Mouse (Mus musculus) intestine, embryonic 15.5 days (tissue): ENCODE data around the gene Sytl1. TPM values are rescaled to one million over a fixed set of nuclear protein-coding genes. Genes with fewer than 3 reads are reported as not detected.

Experiments
- polyA plus RNA-seq: library from polyadenylated mRNA; unstranded; fragments of >200 nt; fragmentation: Nextera tagmentation; extraction: Ambion mirVana; gene quantifications from 2 replicates; pipeline ENCODE4 v1.2.1, GENCODE M21; 2015

The Sytl1 gene
- polyA plus RNA-seq, 1 experiment from 2014 or later, result 2.7 TPM

Other genes starting within 250 kb of the Sytl1 start
- 92.5 and 115 TPM in 2 replicates for gene Wasf2, start 132.6 kb downstream of the Sytl1 start, polyA plus RNA-seq
- gene Cd164l2, start 51.0 kb downstream of the Sytl1 start, polyA plus RNA-seq, result 2.7 and 2.8 TPM in 2 replicates
- 0.06 and 0.14 TPM in 2 replicates for gene Gpr3, start 50.6 kb downstream of the Sytl1 start, polyA plus RNA-seq
- 3.0 and 3.2 TPM in 2 replicates for gene Map3k6, start 22.3 kb downstream of the Sytl1 start, polyA plus RNA-seq
- gene Tmem222, start 14.7 kb upstream of the Sytl1 start, polyA plus RNA-seq, result 68.7 and 72.2 TPM in 2 replicates
- gene Wdtc1, start 90.4 kb upstream of the Sytl1 start, polyA plus RNA-seq, result 13.9 and 17.0 TPM in 2 replicates
- 8.5 and 9.3 TPM in 2 replicates for gene Slc9a1, start 106.6 kb upstream of the Sytl1 start, polyA plus RNA-seq
- gene Tent5b, start 217.0 kb upstream of the Sytl1 start, polyA plus RNA-seq, result 0.82 and 0.94 TPM in 2 replicates
- 1.6 and 1.7 TPM in 2 replicates for gene Trnp1, start 235.4 kb upstream of the Sytl1 start, polyA plus RNA-seq